Mouse (Mus musculus) adipocyte (in vitro differentiated cells): ENCODE results near the gene Zfp346.

Source experiments
- DNase-seq: peaks from one replicate; pipeline ENCODE4 v3.0.0-alpha.2; 2016; ENCODE audit warnings: low spot score

Zfp346 gene

GRCm38 (mm10) chr13:55152621-55153415 lies 47.7 kb downstream of the Zfp346 start, which contains the start of gene Fgfr4:
TSS of gene Fgfr4 (plus strand) at chr13:55152640.
- DNase-seq = no peak

GRCm38 (mm10) chr13:55153951-55154350 lies 48.8 kb downstream of the Zfp346 start:
- DNase-seq = no peak

- DNase-seq = no peak
Observed at GRCm38 (mm10) chr13:55162365-55162764, 57.3 kb downstream of the Zfp346 start.

GRCm38 (mm10) chr13:55163553-55163952 lies 58.4 kb downstream of the Zfp346 start:
- DNase-seq = no peak

DNA sequence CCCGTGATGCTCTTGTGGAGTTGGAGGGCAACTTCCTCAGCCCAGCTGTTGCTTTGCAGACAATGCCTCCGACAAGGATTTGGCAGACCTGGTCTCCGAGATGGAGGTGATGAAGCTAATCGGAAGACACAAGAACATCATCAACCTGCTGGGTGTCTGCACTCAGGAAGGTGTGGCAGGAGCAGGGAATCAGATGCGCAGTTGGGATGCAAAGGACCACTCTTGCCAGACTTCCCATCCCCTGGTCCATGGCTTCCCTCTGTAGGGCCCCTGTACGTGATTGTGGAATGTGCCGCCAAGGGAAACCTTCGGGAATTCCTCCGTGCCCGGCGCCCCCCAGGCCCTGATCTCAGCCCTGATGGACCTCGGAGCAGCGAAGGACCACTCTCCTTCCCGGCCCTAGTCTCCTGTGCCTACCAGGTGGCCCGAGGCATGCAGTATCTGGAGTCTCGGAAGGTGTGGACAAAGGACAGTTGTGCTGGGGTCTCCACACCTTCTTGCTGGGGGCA lies 60.8 kb downstream of the Zfp346 start:
- no peak for DNase-seq

DNA sequence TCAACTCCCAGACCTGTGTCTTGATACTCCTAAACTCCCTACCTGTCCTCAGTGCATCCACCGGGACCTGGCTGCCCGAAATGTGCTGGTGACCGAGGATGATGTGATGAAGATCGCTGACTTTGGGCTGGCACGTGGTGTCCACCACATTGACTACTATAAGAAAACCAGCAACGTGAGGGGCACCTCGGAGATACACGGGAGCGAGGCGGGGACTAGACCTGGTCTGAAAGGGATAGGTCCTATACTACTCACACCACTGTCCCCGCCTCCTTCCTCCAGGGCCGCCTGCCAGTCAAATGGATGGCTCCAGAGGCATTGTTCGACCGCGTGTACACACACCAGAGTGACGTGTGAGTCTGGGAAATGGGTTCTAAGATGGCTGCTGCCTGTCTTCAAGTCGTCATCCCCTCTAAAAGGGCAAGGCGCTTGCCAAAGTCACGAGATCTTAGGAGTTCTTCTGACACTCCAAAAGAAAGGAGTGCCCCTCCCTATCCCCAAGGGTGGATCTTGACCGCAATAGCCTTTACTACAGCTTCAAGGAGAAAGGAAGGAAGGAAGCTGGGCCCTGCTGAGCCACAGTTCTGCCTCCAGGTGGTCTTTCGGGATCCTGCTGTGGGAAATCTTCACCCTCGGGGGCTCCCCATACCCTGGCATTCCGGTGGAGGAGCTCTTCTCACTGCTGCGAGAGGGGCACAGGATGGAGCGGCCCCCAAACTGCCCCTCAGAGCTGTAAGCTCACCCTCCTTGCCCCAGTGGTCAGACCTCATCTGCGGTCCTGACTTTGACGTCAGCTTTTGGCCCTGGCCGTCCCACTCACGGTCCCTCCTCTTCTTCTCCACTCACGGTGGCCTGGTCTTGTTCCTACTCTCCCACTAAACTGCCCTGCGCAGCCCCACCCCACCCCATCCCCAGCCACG lies 62.0 kb downstream of the Zfp346 start:
- no peak for DNase-seq

DNA sequence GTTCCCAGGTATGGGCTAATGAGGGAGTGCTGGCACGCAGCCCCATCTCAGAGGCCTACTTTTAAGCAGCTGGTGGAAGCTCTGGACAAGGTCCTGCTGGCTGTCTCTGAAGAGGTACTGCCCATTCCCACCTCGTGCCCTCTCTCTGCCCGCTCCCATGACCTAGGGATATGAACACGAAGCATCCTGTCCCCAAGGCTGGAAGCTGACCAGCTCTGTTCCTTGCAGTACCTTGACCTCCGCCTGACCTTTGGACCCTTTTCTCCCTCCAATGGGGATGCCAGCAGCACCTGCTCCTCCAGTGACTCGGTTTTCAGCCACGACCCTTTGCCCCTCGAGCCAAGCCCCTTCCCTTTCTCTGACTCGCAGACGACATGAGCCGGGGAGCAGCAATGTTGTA lies 62.7 kb downstream of the Zfp346 start:
- DNase-seq = no peak

DNA sequence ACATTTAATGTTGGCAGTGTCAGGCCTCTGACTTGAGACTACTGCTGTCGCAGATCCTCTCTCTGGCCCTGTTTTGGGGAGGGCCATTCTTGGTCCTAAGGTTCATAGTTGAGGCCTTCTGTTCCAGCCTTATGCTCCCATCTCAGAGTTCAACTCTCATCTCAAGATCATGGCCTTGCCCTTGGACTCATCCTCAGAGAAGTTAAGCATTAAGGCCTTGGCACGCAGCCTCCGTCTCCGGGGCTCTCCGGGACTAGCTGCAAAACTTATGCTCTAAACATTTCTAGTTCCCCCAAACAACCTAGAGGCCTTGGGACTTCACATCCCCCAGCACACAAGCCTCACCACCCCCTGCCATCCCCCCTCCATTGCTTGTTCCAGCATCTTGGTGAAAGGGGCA lies 63.1 kb downstream of the Zfp346 start:
- DNase-seq = no peak

- DNase-seq = no peak
Observed at GRCm38 (mm10) chr13:55168958-55169369, 63.9 kb downstream of the Zfp346 start.

GRCm38 (mm10) chr13:55171517-55172335 lies 66.6 kb downstream of the Zfp346 start:
- peak; percentile 79 for DNase-seq

GRCm38 (mm10) chr13:55172336-55172770 lies 67.2 kb downstream of the Zfp346 start:
- no peak for DNase-seq

GRCm38 (mm10) chr13:55174347-55174746 lies 69.2 kb downstream of the Zfp346 start:
- no peak for DNase-seq

- no peak for DNase-seq
Observed at GRCm38 (mm10) chr13:55176265-55176664, 71.2 kb downstream of the Zfp346 start.

DNA sequence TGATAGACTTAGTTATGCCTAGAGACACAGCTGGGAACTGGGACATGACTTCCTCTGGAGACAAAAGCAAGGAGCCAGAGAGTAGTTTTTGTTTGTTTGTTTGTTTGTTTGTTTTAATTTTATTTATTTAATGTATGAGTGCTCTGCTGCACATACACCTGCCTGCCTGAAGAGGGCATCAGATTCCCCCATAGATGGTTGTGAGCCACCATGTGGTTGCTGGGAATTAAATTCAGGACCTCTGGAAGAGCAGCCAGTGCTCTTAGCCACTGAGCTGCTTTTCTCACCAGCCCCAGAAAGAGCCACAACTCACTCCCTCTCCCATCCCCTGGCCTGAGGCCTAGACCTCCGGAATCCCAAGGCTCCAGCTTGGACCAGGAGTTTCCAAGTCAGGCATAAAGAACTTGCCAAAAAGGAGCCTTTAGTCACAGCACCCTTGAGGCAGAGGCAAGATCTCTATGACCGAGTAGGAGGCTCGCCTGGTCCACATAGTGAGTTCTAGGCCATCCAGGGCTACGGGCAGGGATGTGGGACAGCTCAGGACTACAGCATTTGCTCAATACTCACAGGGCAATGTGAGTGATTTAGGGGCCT lies 72.9 kb downstream of the Zfp346 start:
- peak; percentile 24 for DNase-seq

- DNase-seq = peak; percentile 82
Observed at GRCm38 (mm10) chr13:55178556-55178955, 73.4 kb downstream of the Zfp346 start.

GRCm38 (mm10) chr13:55179591-55179990 lies 74.5 kb downstream of the Zfp346 start:
- DNase-seq = peak; percentile 61

- DNase-seq = no peak
Observed at GRCm38 (mm10) chr13:55181786-55182172, 76.7 kb downstream of the Zfp346 start.

DNA sequence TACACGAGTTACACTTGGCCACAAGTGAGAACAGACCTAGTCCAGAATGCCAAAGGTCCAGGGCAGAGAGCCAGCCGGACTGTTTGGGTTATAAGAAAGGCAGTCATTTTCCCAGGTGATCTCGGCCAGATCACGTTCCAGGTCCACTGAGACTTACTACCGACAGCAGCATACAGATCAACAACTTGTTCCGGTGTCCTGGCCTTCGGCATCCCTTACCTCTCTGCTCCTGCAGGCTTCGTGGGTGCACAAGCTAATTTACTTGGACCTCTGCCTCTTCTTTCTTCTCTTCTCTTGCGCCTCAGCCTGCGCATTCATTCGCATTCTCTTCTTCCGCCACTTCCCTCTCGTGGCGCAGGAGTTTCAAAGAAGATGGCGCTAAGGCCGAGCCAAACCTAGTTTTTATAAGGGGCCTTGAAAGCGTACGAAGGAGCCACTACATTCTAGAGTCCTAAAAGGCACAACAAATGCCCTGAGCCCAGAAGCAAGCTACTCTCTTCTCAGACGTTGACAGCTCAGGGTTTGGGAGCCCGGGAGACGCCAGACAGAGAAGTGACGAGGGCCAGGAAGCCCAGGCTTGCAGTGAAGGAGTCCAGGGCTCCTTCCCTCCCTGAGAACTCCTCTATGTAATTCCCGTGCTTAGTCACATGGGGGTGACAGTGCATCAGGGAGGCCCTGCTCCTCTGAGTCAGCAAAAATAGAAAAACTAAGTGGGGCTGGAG lies 77.2 kb downstream of the Zfp346 start:
- peak; percentile 48 for DNase-seq

GRCm38 (mm10) chr13:55183382-55183781 lies 78.3 kb downstream of the Zfp346 start:
- DNase-seq = peak; percentile 68
